8 mouse cellular contexts compared by ENCODE assay signal in genomic region chr5:33782345-33782998, GRCm38 (mm10). TPM values are rescaled to one million over a fixed set of nuclear protein-coding genes. Genes with fewer than 3 reads are reported as not detected.
DNase-seq lines count a peak whose midpoint lies in the region; ATAC-seq and TF ChIP-seq lines count a peak whose summit lies in the region.

Gene Letm1, minus strand, starts transcription at chr5:33782817.

- TF ChIP-seq CTCF in kidney, adult 2 months (conservative IDR thresholded peaks at IDR 0.05; ENCODE audit: insufficient read depth, insufficient read length, low read depth, low read length): no peak
- TF ChIP-seq CTCF in spleen, adult 2 months (IDR thresholded peaks at IDR 0.05; ENCODE audit: extremely low read depth, insufficient read depth, insufficient read length, insufficient replicate concordance): no peak

- peak within 1 kb of the TSS; percentile 90 for H3K4me3 ChIP-seq in embryonic facial prominence, embryonic 13.5 days
- H3K4me3 ChIP-seq in kidney, adult 2 months (ENCODE audit: insufficient read depth, low read depth, low read length): peak within 1 kb of the TSS; percentile 87
- H3K4me3 ChIP-seq in limb, embryonic 12.5 days (replicated peaks): peak within 1 kb of the TSS; percentile 80
- peak within 1 kb of the TSS; percentile 96 for H3K4me3 ChIP-seq in midbrain, embryonic 15.5 days
- H3K4me3 ChIP-seq in spleen, adult 2 months (ENCODE audit: extremely low read depth, insufficient read depth, insufficient read length): peak within 1 kb of the TSS; percentile 95

- peak within 1 kb of the TSS; percentile 91 for H3K9ac ChIP-seq in embryonic facial prominence, embryonic 13.5 days
- H3K9ac ChIP-seq in limb, embryonic 12.5 days (replicated peaks): peak within 1 kb of the TSS; percentile 81
- peak within 1 kb of the TSS; percentile 95 for H3K9ac ChIP-seq in midbrain, embryonic 15.5 days

- H3K4me2 ChIP-seq in embryonic facial prominence, embryonic 13.5 days: peak within 1 kb of the TSS; percentile 90
- peak within 1 kb of the TSS; percentile 93 for H3K4me2 ChIP-seq in limb, embryonic 12.5 days
- peak within 1 kb of the TSS; percentile 85 for H3K4me2 ChIP-seq in midbrain, embryonic 15.5 days

- DNase-seq in 3134 (ENCODE audit: extremely low read depth, insufficient read length, low spot score): peak; percentile 94
- peak; percentile 97 to 98 for DNase-seq in adrenal gland, postnatal 36 days
- peak; percentile 95 to 96 for DNase-seq in heart, adult 18-20 months
- peak; percentile 97 for DNase-seq in kidney, adult 2 months
- DNase-seq in spleen, adult 2 months (ENCODE audit: low read depth in 1 of 2, low spot score in 2 of 2): peak; percentile 87 to 96

- no peaks in the 10 kb centered on the region for H3K27me3 ChIP-seq in embryonic facial prominence, embryonic 13.5 days
- H3K27me3 ChIP-seq in kidney, adult 2 months (replicated peaks; ENCODE audit: control insufficient read depth, insufficient read depth, low read length): no peaks in the 10 kb centered on the region
- no peaks in the 10 kb centered on the region for H3K27me3 ChIP-seq in limb, embryonic 12.5 days
- no peaks in the 10 kb centered on the region for H3K27me3 ChIP-seq in midbrain, embryonic 15.5 days (replicated peaks)
- no peaks in the 10 kb centered on the region for H3K27me3 ChIP-seq in spleen, adult 2 months (ENCODE audit: control insufficient read depth, insufficient read depth, low read length)

- H3K4me1 ChIP-seq in embryonic facial prominence, embryonic 13.5 days: peaks cover 22% of the 10 kb centered on the region
- peaks cover 8% of the 10 kb centered on the region for H3K4me1 ChIP-seq in kidney, adult 2 months (ENCODE audit: control insufficient read depth, insufficient read depth, low read length)
- H3K4me1 ChIP-seq in limb, embryonic 12.5 days (replicated peaks): peaks cover 20% of the 10 kb centered on the region
- H3K4me1 ChIP-seq in midbrain, embryonic 15.5 days: peaks cover 23% of the 10 kb centered on the region
- H3K4me1 ChIP-seq in spleen, adult 2 months (ENCODE audit: control insufficient read depth, insufficient read depth, insufficient read length): peaks cover 10% of the 10 kb centered on the region; the same call in 1 of the 2 replicates

- ATAC-seq in embryonic facial prominence, embryonic 13.5 days (ENCODE audit: insufficient number of reproducible peaks, insufficient read depth, low FRiP score, low TSS enrichment, low read depth): peak; percentile 98
- ATAC-seq in limb, embryonic 12.5 days (ENCODE audit: insufficient number of reproducible peaks, insufficient read depth, low FRiP score, low TSS enrichment, low read depth): peak; percentile 99
- peak; percentile 100 for ATAC-seq in midbrain, embryonic 15.5 days (replicated peaks)

- no peaks in the 10 kb centered on the region for H3K9me3 ChIP-seq in embryonic facial prominence, embryonic 13.5 days
- H3K9me3 ChIP-seq in limb, embryonic 12.5 days: no peaks in the 10 kb centered on the region
- H3K9me3 ChIP-seq in midbrain, embryonic 15.5 days: no peaks in the 10 kb centered on the region

- H3K36me3 ChIP-seq in embryonic facial prominence, embryonic 13.5 days: peaks cover 9% of the 10 kb centered on the region
- H3K36me3 ChIP-seq in kidney, adult 2 months (ENCODE audit: control insufficient read depth, insufficient read depth, low read length): no peaks in the 10 kb centered on the region
- peaks cover 13% of the 10 kb centered on the region for H3K36me3 ChIP-seq in limb, embryonic 12.5 days
- peaks cover 5% of the 10 kb centered on the region; the same call in 1 of the 2 replicates for H3K36me3 ChIP-seq in midbrain, embryonic 15.5 days (replicated peaks)
- H3K36me3 ChIP-seq in spleen, adult 2 months (ENCODE audit: control insufficient read depth, insufficient read depth, low read length): peaks cover 1% of the 10 kb centered on the region; the same call in 1 of the 2 replicates

- WGBS in embryonic facial prominence, embryonic 13.5 days: under 1% methylated on average over 65 of the region's 65 CpGs
- WGBS in kidney, adult 2 months: under 1% methylated on average over 65 of the region's 65 CpGs
- WGBS in limb, embryonic 12.5 days: under 1% methylated on average over 65 of the region's 65 CpGs
- under 1% methylated on average over 65 of the region's 65 CpGs for WGBS in midbrain, embryonic 15.5 days
- under 1% methylated on average over 64 of the region's 65 CpGs for WGBS in spleen, adult 2 months

- TF ChIP-seq POLR2A in kidney, adult 2 months (IDR thresholded peaks at IDR 0.05; ENCODE audit: low read depth, low read length): peak; percentile 29
- TF ChIP-seq POLR2A in spleen, adult 2 months (IDR thresholded peaks at IDR 0.05; ENCODE audit: low read depth, low read length): peak; percentile 82

- peak within 1 kb of the TSS; percentile 83 for H3K27ac ChIP-seq in embryonic facial prominence, embryonic 13.5 days
- peak within 1 kb of the TSS; percentile 73 for H3K27ac ChIP-seq in kidney, adult 2 months (ENCODE audit: insufficient read depth, low read depth, low read length)
- H3K27ac ChIP-seq in limb, embryonic 12.5 days: peak within 1 kb of the TSS; percentile 85
- peak within 1 kb of the TSS; percentile 91 for H3K27ac ChIP-seq in midbrain, embryonic 15.5 days
- peak within 1 kb of the TSS; percentile 87 for H3K27ac ChIP-seq in spleen, adult 2 months (ENCODE audit: insufficient read depth, low read length)

RNA-seq across cellular contexts. Expression of gene Letm1, which starts in this region (rescaled TPM):
- 100 to 1,000 TPM; 132 to 134 TPM for total RNA-seq in adrenal gland, postnatal 36 days (2021)
- 47.6 and 56.6 TPM in 2 replicates for polyA plus RNA-seq in embryonic facial prominence, embryonic 13.5 days (2015; fragmentation: Nextera tagmentation; extraction: Ambion mirVana)
- total RNA-seq in heart, adult 18-20 months (2021): 100 to 1,000 TPM; 141 to 143 TPM
- polyA plus RNA-seq in kidney, adult 2 months (2012; rRNA removed): 85.1 and 91.6 TPM in 2 replicates
- 55.7 and 56.6 TPM in 2 replicates for polyA plus RNA-seq in limb, embryonic 12.5 days (2016; fragmentation: Nextera tagmentation; extraction: Ambion mirVana)
- 75.4 and 75.9 TPM in 2 replicates for polyA plus RNA-seq in midbrain, embryonic 15.5 days (2015; fragmentation: Nextera tagmentation; extraction: Ambion mirVana)
- 33.8 and 39.6 TPM in 2 replicates for polyA plus RNA-seq in spleen, adult 2 months (2012; rRNA removed)

Comparison
In these comparisons a context has a peak if more than half of its experiments do, and no peak if none do; other contexts are left out.
1. Peak in every context shown above with its lines: DNase-seq, ATAC-seq, H3K4me3 ChIP-seq and H3K27ac ChIP-seq.